Mouse (Mus musculus) forebrain, embryonic 15.5 days (tissue): ENCODE measurements around the gene Slk. TPM values are rescaled to one million over a fixed set of nuclear protein-coding genes. Genes with fewer than 3 reads are reported as not detected.

Experiments used
- ATAC-seq: fragments of 200-750 bp; cut with Nextera tagmentation; replicated peaks from 2 replicates; pipeline ENCODE4 v1.8.0; 2017; ENCODE audit warnings: mild to moderate bottlenecking, moderate TSS enrichment, moderate library complexity
- H3K27ac ChIP-seq: fragments of 300-500 bp; sonication (generic); replicated peaks from 2 replicates; pipeline ENCODE4 v1.5.1; 2015; ENCODE audit warnings: mild to moderate bottlenecking, inconsistent platforms
- H3K27me3 ChIP-seq: fragments of 300-500 bp; sonication (generic); 2 replicates; pipeline ENCODE4 v1.6.1; 2015; ENCODE audit warnings: inconsistent platforms
- H3K36me3 ChIP-seq: fragments of 300-500 bp; sonication (generic); 2 replicates; pipeline ENCODE4 v1.6.1; 2015; ENCODE audit warnings: mild to moderate bottlenecking, inconsistent platforms
- H3K4me1 ChIP-seq: fragments of 300-500 bp; sonication (generic); 2 replicates; pipeline ENCODE4 v1.6.1; 2015; ENCODE audit warnings: inconsistent platforms
- H3K4me2 ChIP-seq: fragments of 300-500 bp; sonication (generic); replicated peaks from 2 replicates; pipeline ENCODE4 v1.6.1; 2015; ENCODE audit warnings: mild to moderate bottlenecking, inconsistent platforms
- H3K4me3 ChIP-seq: fragments of 300-500 bp; sonication (generic); 2 replicates; pipeline ENCODE4 v1.5.1; 2015; ENCODE audit warnings: mild to moderate bottlenecking, inconsistent platforms
- H3K9ac ChIP-seq: fragments of 300-500 bp; sonication (generic); replicated peaks from 2 replicates; pipeline ENCODE4 v1.6.1; 2015; ENCODE audit warnings: mild to moderate bottlenecking, inconsistent platforms
- H3K9me3 ChIP-seq: fragments of 300-500 bp; sonication (generic); 2 replicates; pipeline ENCODE4 v1.6.1; 2016; ENCODE audit warnings: inconsistent platforms
- WGBS: fragments of 180-500 bp; shearing (Covaris S2); methylation state at CpG from one replicate; pipeline ENCODE4 v1.1.7; 2015; ENCODE audit warnings: mixed read lengths; 5-methylcytosine and 5-hydroxymethylcytosine counted together
- polyA plus RNA-seq: library from polyadenylated mRNA; unstranded; fragments of >200 nt; fragmentation: Nextera tagmentation; extraction: Ambion mirVana; gene quantifications from 2 replicates; pipeline ENCODE4 v1.2.1, GENCODE M21; 2015

Gene Slk
- 7.1 and 8.0 TPM in 2 replicates for polyA plus RNA-seq

- Histone ChIP-seq H3K4me2 (peak within 1 kb of the TSS; percentile 92), H3K4me1 (peaks cover 32% of the 10 kb centered on the region), H3K9ac (peak within 1 kb of the TSS; percentile 90), H3K36me3 (no peaks in the 10 kb centered on the region), H3K27ac (peak within 1 kb of the TSS; percentile 93), H3K4me3 (peak within 1 kb of the TSS; percentile 88), H3K27me3 (no peaks in the 10 kb centered on the region), H3K9me3 (no peaks in the 10 kb centered on the region)
- ATAC-seq: peak; percentile 92
- under 1% methylated on average over 79 of the region's 83 CpGs for WGBS
Measured at GRCm38 (mm10) chr19:47579225-47579787, at the start of gene Slk. Gene Slk (plus strand): TSS chr19:47579678.

DNA sequence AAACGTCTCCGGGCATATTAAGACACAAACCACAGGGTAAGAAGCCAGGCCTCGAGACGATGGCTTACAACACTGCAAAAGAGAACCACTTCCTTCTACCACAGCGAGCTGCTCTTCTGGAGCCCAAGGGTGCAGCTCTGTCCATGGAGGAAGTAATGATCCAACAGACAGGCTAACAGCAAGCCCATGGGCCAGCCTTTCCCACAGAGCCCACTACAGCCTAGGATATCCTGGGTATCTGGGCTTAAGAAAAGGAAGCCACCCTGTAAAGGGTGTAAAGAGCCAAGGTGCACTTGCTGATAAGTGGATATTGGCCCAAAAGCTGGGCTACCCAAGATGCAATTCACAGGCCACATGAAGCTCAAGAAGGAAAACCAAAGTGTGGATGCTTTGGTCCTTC is 48.2 kb upstream of the Slk start:
- H3K27me3 ChIP-seq: no peaks in the 10 kb centered on the region
- H3K36me3 ChIP-seq: no peaks in the 10 kb centered on the region
- 84% methylated on average over 5 of the region's 5 CpGs for WGBS
- H3K9me3 ChIP-seq: no peaks in the 10 kb centered on the region
- no peak for ATAC-seq
- peaks cover 12% of the 10 kb centered on the region for H3K4me1 ChIP-seq
- H3K4me2 ChIP-seq: no peak overlapping the region
- no peak overlapping the region for H3K4me3 ChIP-seq
- no peak overlapping the region for H3K27ac ChIP-seq
- no peak overlapping the region for H3K9ac ChIP-seq

- Histone ChIP-seq H3K9ac (no peak overlapping the region), H3K27ac (no peak overlapping the region), H3K4me2 (no peak overlapping the region), H3K4me3 (no peak overlapping the region), H3K9me3 (no peaks in the 10 kb centered on the region), H3K4me1 (peaks cover 17% of the 10 kb centered on the region), H3K36me3 (no peaks in the 10 kb centered on the region), H3K27me3 (no peaks in the 10 kb centered on the region)
- WGBS: 90% methylated on average over 3 of the region's 3 CpGs
- no peak for ATAC-seq
Measured at GRCm38 (mm10) chr19:47532449-47532848, 47.0 kb upstream of the Slk start.

DNA sequence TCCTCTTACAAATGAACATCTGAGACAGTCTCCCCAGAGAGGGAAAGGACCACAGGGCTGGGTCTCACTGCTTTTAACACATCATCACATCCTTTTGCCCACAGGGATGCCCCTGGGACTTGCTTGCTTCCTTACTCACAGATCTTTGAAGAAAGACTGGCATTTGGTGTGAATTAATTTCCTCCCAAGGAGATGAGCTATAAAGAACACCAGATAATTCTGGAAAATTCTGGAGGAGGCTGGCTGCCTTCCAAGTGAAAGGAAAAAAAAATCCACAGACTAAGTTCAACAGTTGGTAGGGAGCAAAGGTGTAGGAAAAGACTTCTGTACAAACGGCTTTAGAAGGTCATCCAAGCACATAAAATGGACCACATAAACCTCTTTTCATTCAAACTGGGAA is 45.3 kb upstream of the Slk start:
- Histone ChIP-seq H3K9me3 (no peaks in the 10 kb centered on the region), H3K27ac (no peak overlapping the region), H3K4me2 (no peak overlapping the region), H3K4me1 (peaks cover 17% of the 10 kb centered on the region), H3K9ac (no peak overlapping the region), H3K4me3 (no peak overlapping the region), H3K36me3 (no peaks in the 10 kb centered on the region), H3K27me3 (no peaks in the 10 kb centered on the region)
- WGBS: 74% methylated on average over 1 of the region's 1 CpGs
- ATAC-seq: no peak

DNA sequence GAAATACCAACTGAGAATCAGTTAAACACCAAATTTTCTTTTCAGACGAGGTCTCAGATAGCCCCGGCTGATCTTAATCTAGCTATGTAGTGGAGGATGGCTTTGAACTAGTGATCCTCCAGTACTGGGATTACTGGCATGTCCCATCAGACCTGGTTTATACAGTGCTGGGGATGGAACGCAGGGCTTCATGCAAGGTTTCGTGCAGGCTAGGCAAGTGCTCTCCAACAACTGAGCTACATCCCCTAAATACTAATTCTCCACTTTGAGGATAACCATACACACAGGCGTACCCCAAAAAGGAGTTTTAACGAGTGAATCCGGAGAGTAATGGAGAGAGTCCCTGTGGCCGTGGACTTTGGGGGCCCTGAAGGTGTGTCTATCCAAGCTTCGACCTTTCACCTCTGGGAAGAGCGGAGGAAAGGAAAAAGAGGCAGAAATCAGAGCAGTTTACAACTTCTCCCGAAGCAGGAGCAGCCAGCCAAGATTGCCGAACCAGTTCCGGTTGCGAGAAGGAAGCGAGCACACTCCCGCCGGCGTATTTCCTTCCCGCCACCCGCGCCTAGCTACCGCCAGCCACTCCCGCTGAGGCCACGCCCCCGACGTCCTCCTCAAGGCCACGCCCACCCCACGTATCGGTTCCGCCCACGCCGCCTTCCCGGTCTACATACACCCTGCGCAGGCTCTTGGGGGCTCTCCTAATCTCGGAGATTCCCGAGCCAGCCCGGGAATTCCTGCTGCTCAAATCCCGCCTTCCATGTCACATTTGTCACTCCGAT is 42.8 kb upstream of the Slk start:
- peak overlapping the region; percentile 76 for H3K27ac ChIP-seq
- WGBS: 4% methylated on average over 39 of the region's 39 CpGs
- H3K9ac ChIP-seq: peak overlapping the region; percentile 65
- peak overlapping the region; percentile 83 for H3K4me2 ChIP-seq
- no peaks in the 10 kb centered on the region for H3K27me3 ChIP-seq
- peak; percentile 98 for ATAC-seq
- peaks cover 17% of the 10 kb centered on the region for H3K4me1 ChIP-seq
- H3K9me3 ChIP-seq: no peaks in the 10 kb centered on the region
- H3K36me3 ChIP-seq: no peaks in the 10 kb centered on the region
- peak overlapping the region; percentile 63 for H3K4me3 ChIP-seq

DNA sequence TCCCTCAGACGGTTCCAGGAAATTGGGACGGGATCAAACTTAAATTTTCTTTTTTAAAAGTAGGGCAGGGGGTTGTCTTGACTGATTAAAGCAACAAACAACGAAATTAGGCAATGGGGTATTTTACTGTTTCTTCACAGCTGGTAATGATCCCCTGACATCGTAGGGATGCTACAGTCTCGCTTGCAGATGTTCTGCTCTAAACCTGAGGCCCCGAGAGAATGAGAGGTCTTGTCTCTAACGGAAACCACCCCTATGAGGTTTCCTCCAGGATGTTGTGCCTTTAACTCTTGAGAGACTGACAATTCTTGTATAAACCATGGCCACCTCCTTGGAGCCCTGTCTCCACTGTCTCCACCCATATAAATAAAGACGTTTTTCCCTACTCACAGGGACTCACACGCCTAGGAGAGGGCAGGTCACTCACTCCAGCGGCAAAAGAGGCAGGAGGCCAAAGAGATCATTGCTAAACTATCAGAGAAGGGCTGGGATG is 42.1 kb upstream of the Slk start, which contains the start of gene Stn1:
TSS of gene Stn1 (minus strand) at position 208 of the 493 bp plus-strand sequence.
- no peaks in the 10 kb centered on the region for H3K36me3 ChIP-seq
- 5% methylated on average over 10 of the region's 10 CpGs for WGBS
- no peaks in the 10 kb centered on the region for H3K9me3 ChIP-seq
- H3K27ac ChIP-seq: peak within 1 kb of the TSS; percentile 76
- peak within 1 kb of the TSS; percentile 63 for H3K4me3 ChIP-seq
- peak within 1 kb of the TSS; percentile 65 for H3K9ac ChIP-seq
- H3K4me2 ChIP-seq: peak within 1 kb of the TSS; percentile 83
- H3K4me1 ChIP-seq: peaks cover 17% of the 10 kb centered on the region
- peak; percentile 36 for ATAC-seq
- H3K27me3 ChIP-seq: no peaks in the 10 kb centered on the region

DNA sequence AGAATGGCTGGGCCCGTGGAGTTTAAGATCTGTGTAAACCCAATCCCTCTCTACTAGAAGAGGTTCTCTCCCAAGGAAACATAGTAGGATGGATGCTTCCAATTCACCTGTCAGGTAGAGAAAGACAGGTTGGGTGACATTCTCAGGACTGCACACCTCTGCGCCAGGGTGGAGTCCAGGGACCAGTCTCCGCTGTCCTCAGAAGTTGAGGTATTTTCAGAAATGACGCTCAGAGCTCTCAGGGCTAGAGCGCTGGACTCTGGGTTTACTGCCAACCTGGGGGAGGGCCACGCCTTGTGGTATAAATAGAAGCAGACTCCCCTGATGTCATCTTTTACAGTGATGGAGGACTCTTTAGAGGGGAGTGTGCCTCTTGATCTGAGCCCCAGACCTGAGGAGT is 41.6 kb upstream of the Slk start:
- no peak for ATAC-seq
- no peak overlapping the region; the same call in 1 of the 2 replicates for H3K4me3 ChIP-seq

DNA sequence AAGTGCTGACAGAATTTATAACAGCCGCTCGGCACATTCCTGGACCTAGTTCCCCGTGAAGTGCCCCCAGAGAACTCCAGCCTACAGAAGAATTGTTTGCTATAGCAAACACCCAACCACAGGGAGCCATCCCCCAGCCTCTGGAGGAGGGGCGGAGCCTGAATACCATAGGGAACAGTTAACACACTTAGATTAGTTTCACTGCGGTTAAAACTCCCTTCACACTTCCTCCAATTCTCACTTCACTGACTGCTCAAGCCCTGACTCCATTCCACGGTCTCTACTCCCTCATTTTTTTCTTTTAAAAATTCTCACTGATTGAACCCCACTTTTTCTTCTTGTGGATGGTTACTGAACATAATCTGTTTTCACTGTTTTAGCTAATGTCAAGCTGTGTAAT is 40.7 kb upstream of the Slk start:
- Histone ChIP-seq H3K27me3 (no peaks in the 10 kb centered on the region), H3K9me3 (no peaks in the 10 kb centered on the region), H3K4me1 (peaks cover 17% of the 10 kb centered on the region), H3K9ac (no peak overlapping the region), H3K4me3 (no peak overlapping the region), H3K36me3 (no peaks in the 10 kb centered on the region), H3K4me2 (no peak overlapping the region), H3K27ac (no peak overlapping the region)
- ATAC-seq: no peak
- WGBS: 37% methylated on average over 6 of the region's 6 CpGs

More for the DNA sequence above, 41.6 kb upstream of the Slk start:
- no peaks in the 10 kb centered on the region for H3K9me3 ChIP-seq
- no peaks in the 10 kb centered on the region for H3K27me3 ChIP-seq
- H3K4me2 ChIP-seq: peak overlapping the region; percentile 83; the same call in 1 of the 2 replicates
- H3K27ac ChIP-seq: 0 out of 2 replicates have a peak overlapping the region, but pooled peaks have one; percentile 76
- 89% methylated on average over 6 of the region's 6 CpGs for WGBS
- H3K4me1 ChIP-seq: peaks cover 17% of the 10 kb centered on the region
- no peaks in the 10 kb centered on the region for H3K36me3 ChIP-seq
- H3K9ac ChIP-seq: no peak overlapping the region

DNA sequence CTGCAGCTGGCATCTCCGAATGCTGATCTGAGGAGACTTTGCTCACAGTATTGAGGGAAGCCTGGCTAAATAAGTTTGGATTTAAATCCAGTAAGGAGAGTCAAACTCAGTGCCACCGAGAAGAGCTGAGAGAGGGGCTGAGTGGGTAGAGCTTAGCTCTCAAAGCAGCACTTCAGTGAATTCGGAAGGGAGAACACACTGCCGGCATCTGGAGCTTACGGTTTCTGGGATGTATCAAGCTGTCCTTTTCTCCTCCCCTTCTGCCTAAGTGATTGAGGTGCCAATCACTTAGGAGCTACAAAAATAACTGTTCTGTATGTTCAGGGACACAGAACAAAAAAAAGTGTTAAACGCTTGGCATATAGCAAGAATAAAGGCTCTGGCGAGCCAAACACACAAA is 37.0 kb upstream of the Slk start:
- H3K27ac ChIP-seq: no peak overlapping the region
- no peak overlapping the region for H3K4me2 ChIP-seq
- H3K4me1 ChIP-seq: 0 out of 2 replicates have a peak, but pooled peaks cover 3% of the 10 kb centered on the region
- no peaks in the 10 kb centered on the region for H3K36me3 ChIP-seq
- H3K9ac ChIP-seq: no peak overlapping the region
- H3K27me3 ChIP-seq: no peaks in the 10 kb centered on the region
- no peak overlapping the region for H3K4me3 ChIP-seq
- H3K9me3 ChIP-seq: no peaks in the 10 kb centered on the region
- ATAC-seq: no peak
- 57% methylated on average over 7 of the region's 7 CpGs for WGBS

DNA sequence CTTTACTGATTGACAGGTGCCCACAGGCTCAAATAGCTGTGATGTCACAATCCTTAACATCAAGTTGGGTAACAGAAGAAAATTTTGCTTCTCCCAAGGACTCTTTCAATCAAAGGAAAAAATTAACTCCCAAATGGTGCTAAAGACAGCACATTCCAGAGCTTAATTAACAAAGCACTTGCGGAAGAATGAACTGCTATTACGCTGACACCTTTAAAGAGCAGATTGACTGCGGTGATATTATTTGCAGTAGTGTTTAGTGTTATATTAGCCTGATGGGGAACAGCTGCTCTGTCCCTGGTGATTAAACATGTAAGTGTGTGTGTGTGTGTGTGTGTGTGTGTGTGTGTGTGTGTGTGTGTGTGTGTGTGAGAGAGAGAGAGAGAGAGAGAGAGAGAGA is 34.4 kb upstream of the Slk start:
- 0 out of 2 replicates have a peak, but pooled peaks have one; percentile 32 for ATAC-seq
- 23% methylated on average over 3 of the region's 3 CpGs for WGBS

GRCm38 (mm10) chr19:47545528-47545927 is 34.0 kb upstream of the Slk start:
- Histone ChIP-seq H3K9ac (no peak overlapping the region), H3K27me3 (no peaks in the 10 kb centered on the region), H3K9me3 (no peaks in the 10 kb centered on the region), H3K4me1 (0 out of 2 replicates have a peak, but pooled peaks cover 3% of the 10 kb centered on the region), H3K27ac (no peak overlapping the region), H3K4me3 (no peak overlapping the region), H3K4me2 (no peak overlapping the region), H3K36me3 (no peaks in the 10 kb centered on the region)
- 0 out of 2 replicates have a peak, but pooled peaks have one; percentile 46 for ATAC-seq

More for the DNA sequence above, 34.4 kb upstream of the Slk start:
- Histone ChIP-seq H3K9me3 (no peaks in the 10 kb centered on the region), H3K4me2 (no peak overlapping the region), H3K36me3 (no peaks in the 10 kb centered on the region), H3K4me3 (no peak overlapping the region), H3K9ac (no peak overlapping the region), H3K4me1 (0 out of 2 replicates have a peak, but pooled peaks cover 3% of the 10 kb centered on the region), H3K27ac (no peak overlapping the region), H3K27me3 (no peaks in the 10 kb centered on the region)

DNA sequence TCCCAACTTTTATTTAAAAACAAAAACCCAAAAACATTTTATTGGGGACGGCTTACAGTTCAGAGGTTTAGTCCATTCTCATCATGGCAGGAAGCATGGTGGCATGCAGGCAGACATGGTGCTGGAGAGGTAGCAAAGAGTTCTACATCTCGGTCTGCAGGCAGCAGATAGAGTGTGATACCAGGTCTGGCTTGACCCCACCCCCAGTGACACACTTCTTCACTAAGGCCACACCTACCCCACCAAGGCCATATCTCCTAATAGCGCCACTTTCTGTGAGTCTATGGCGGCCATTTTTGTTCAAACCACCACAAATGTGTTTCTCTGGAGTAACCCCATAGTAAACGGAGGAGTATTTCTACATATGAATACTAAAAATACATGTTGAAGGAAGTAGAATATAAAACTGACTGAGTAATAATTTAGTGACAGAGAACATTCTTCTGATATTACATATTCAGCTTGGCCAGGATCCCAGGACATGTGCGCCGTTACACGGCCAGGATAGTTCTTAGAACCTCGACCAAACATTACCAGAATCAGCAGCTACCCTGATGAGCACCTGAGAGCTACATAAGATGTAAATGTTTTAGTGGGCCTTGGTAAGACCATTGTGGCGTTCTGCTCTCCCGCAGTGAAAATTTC is 30.9 kb upstream of the Slk start:
- H3K27me3 ChIP-seq: no peaks in the 10 kb centered on the region
- WGBS: 91% methylated on average over 11 of the region's 11 CpGs
- H3K9me3 ChIP-seq: no peaks in the 10 kb centered on the region
- ATAC-seq: no peak
- no peak overlapping the region for H3K9ac ChIP-seq
- H3K27ac ChIP-seq: no peak overlapping the region
- no peaks in the 10 kb centered on the region for H3K36me3 ChIP-seq
- 0 out of 2 replicates have a peak, but pooled peaks cover 3% of the 10 kb centered on the region for H3K4me1 ChIP-seq
- H3K4me3 ChIP-seq: no peak overlapping the region
- no peak overlapping the region for H3K4me2 ChIP-seq
